Mouse (Mus musculus) E14TG2a.4 (cell line): Measurements from ENCODE around the gene Jag1.

Experiments
- H3K27me3 ChIP-seq: 2 replicates; pipeline ENCODE4 v1.6.1; 2014; ENCODE audit warnings: low read length, control low read depth; ENCODE audit not compliant: insufficient read depth
- H3K36me3 ChIP-seq: 2 replicates; pipeline ENCODE4 v1.6.1; 2014; ENCODE audit warnings: low read length, control low read depth; ENCODE audit not compliant: insufficient read depth
- H3K4me1 ChIP-seq: replicated peaks from 2 replicates; pipeline ENCODE4 v1.6.1; 2014; ENCODE audit warnings: low read depth, low read length, control low read depth
- H3K4me3 ChIP-seq: replicated peaks from 2 replicates; pipeline ENCODE4 v1.5.1; 2014; ENCODE audit warnings: mild to moderate bottlenecking, low read length
- H3K9me3 ChIP-seq: 2 replicates; pipeline ENCODE4 v1.6.1; 2014; ENCODE audit warnings: low read length, control low read depth
- CTCF ChIP-seq: conservative IDR thresholded peaks from 2 replicates; pipeline ENCODE4 v1.5.1; 2014; ENCODE audit warnings: low read length
- NANOG ChIP-seq: IDR thresholded peaks from 2 replicates; pipeline ENCODE4 v1.6.1; 2014; ENCODE audit warnings: borderline replicate concordance, low read length, mixed read lengths
- POU5F1 ChIP-seq: IDR thresholded peaks from 2 replicates; pipeline ENCODE4 v1.6.1; 2014; ENCODE audit warnings: low read length, borderline replicate concordance

Gene Jag1

GRCm38 (mm10) chr2:137080468-137080867, 36.0 kb downstream of the Jag1 start:
- Histone ChIP-seq H3K4me1 (peaks cover 30% of the 10 kb centered on the region), H3K36me3 (peaks cover 42% of the 10 kb centered on the region), H3K4me3 (no peak overlapping the region), H3K9me3 (no peaks in the 10 kb centered on the region), H3K27me3 (no peaks in the 10 kb centered on the region)
- TF ChIP-seq POU5F1, result no peak
- TF ChIP-seq CTCF, result no peak
- no peak for TF ChIP-seq NANOG

GRCm38 (mm10) chr2:137079721-137080320, 36.6 kb downstream of the Jag1 start:
- Histone ChIP-seq H3K36me3 (peaks cover 35% of the 10 kb centered on the region), H3K4me1 (peaks cover 35% of the 10 kb centered on the region), H3K4me3 (no peak overlapping the region), H3K9me3 (no peaks in the 10 kb centered on the region), H3K27me3 (no peaks in the 10 kb centered on the region)
- no peak for TF ChIP-seq NANOG
- no peak for TF ChIP-seq CTCF
- no peak for TF ChIP-seq POU5F1

GRCm38 (mm10) chr2:137078771-137079170, 37.7 kb downstream of the Jag1 start:
- TF ChIP-seq CTCF, result no peak
- no peak for TF ChIP-seq NANOG
- no peak for TF ChIP-seq POU5F1
- H3K4me3 ChIP-seq, result no peak overlapping the region
- no peaks in the 10 kb centered on the region for H3K27me3 ChIP-seq
- peaks cover 25% of the 10 kb centered on the region for H3K36me3 ChIP-seq
- peaks cover 45% of the 10 kb centered on the region for H3K4me1 ChIP-seq
- no peaks in the 10 kb centered on the region for H3K9me3 ChIP-seq

GRCm38 (mm10) chr2:137074313-137074620, 42.2 kb downstream of the Jag1 start:
- H3K4me1 ChIP-seq, result peaks cover 26% of the 10 kb centered on the region
- peaks cover 4% of the 10 kb centered on the region; the same call in 1 of the 2 replicates for H3K36me3 ChIP-seq
- TF ChIP-seq POU5F1 (no peak), CTCF (no peak), NANOG (no peak)
- H3K9me3 ChIP-seq, result no peaks in the 10 kb centered on the region
- no peak overlapping the region for H3K4me3 ChIP-seq
- H3K27me3 ChIP-seq, result no peaks in the 10 kb centered on the region

GRCm38 (mm10) chr2:137073473-137074312, 42.8 kb downstream of the Jag1 start:
- Histone ChIP-seq H3K4me1 (peaks cover 21% of the 10 kb centered on the region), H3K9me3 (no peaks in the 10 kb centered on the region), H3K36me3 (peaks cover 6% of the 10 kb centered on the region), H3K27me3 (no peaks in the 10 kb centered on the region), H3K4me3 (no peak overlapping the region)
- no peak for TF ChIP-seq NANOG
- TF ChIP-seq CTCF, result no peak
- no peak for TF ChIP-seq POU5F1

GRCm38 (mm10) chr2:137067479-137068110, 48.8 kb downstream of the Jag1 start:
- Histone ChIP-seq H3K4me3 (no peak overlapping the region), H3K9me3 (no peaks in the 10 kb centered on the region), H3K27me3 (no peaks in the 10 kb centered on the region), H3K36me3 (peaks cover 15% of the 10 kb centered on the region), H3K4me1 (no peaks in the 10 kb centered on the region)
- TF ChIP-seq NANOG (no peak), POU5F1 (no peak), CTCF (no peak)

GRCm38 (mm10) chr2:137064513-137064912, 51.9 kb downstream of the Jag1 start:
- Histone ChIP-seq H3K36me3 (peaks cover 16% of the 10 kb centered on the region), H3K27me3 (no peaks in the 10 kb centered on the region), H3K4me3 (no peak overlapping the region), H3K4me1 (no peaks in the 10 kb centered on the region), H3K9me3 (no peaks in the 10 kb centered on the region)
- TF ChIP-seq POU5F1 (no peak), CTCF (no peak), NANOG (no peak)

- no peak for TF ChIP-seq CTCF
- peaks cover 22% of the 10 kb centered on the region for H3K36me3 ChIP-seq
- no peaks in the 10 kb centered on the region for H3K9me3 ChIP-seq
- H3K4me3 ChIP-seq, result no peak overlapping the region
- no peaks in the 10 kb centered on the region for H3K4me1 ChIP-seq
- H3K27me3 ChIP-seq, result no peaks in the 10 kb centered on the region
Measured at GRCm38 (mm10) chr2:137063829-137064228, 52.6 kb downstream of the Jag1 start.

GRCm38 (mm10) chr2:137049906-137050305, 66.5 kb downstream of the Jag1 start:
- TF ChIP-seq POU5F1, result no peak
- no peak for TF ChIP-seq NANOG
- no peak for TF ChIP-seq CTCF
- H3K9me3 ChIP-seq, result 0 out of 2 replicates have a peak, but pooled peaks cover 5% of the 10 kb centered on the region
- no peaks in the 10 kb centered on the region for H3K27me3 ChIP-seq
- no peak overlapping the region for H3K4me3 ChIP-seq
- no peaks in the 10 kb centered on the region for H3K4me1 ChIP-seq
- 0 out of 2 replicates have a peak, but pooled peaks cover 4% of the 10 kb centered on the region for H3K36me3 ChIP-seq
